Mouse (Mus musculus) liver (tissue): ENCODE measurements at regions not wholly inside any gene's neighbourhood (a gene's known extent, or its start where the extent isn't known, plus 50 kb on each side); places are given as distances from the start of the nearest gene placed in this dataset.
A peak's percentile ranks its signal among the peaks of the same experiment; 100 is the strongest.

Experiments
- DNase-seq: peaks from one replicate; pipeline ENCODE4 v3.0.0-alpha.2; 2020; ENCODE audit warnings: mixed read lengths

DNA sequence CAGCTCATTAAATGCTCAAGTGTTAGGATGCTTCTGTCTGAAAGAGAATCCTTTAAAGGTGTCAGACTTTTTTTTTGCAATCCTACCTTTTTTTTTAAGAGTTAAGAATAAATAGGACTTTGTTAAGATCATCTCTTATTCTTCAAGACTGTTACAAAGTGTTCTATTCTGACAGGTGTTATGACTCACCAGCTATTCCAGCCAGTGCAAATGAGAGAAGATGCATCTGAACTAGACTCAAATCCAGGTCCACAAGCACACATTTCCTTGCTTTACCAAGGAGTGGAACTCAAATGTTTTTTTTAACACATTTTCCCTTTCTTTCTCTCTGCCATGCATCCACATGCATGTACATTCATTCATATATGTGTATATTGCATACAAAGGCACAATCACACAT is 98.4 kb upstream of the Atp10a start:
- DNase-seq, result no peak

DNA sequence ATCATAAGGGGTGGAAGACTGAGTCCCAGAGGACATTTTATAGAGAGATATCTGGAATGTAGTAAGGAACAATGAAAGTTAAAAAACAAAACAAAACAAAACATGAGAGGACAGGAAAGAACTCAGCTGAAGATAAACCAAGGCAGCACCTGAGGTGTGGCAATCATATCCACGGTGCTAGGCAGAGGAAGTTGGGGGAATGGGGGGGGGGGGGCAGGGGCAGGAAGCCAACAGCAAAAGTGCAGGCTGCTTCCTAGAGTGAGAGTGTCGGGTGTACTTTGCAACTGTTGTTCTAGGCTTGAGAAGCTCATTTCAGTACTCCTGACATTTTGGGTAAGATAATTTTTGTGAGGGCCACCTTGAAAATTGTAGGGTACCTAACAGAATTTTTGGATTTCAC is 87.2 kb upstream of the Atp10a start:
- no peak for DNase-seq

DNA sequence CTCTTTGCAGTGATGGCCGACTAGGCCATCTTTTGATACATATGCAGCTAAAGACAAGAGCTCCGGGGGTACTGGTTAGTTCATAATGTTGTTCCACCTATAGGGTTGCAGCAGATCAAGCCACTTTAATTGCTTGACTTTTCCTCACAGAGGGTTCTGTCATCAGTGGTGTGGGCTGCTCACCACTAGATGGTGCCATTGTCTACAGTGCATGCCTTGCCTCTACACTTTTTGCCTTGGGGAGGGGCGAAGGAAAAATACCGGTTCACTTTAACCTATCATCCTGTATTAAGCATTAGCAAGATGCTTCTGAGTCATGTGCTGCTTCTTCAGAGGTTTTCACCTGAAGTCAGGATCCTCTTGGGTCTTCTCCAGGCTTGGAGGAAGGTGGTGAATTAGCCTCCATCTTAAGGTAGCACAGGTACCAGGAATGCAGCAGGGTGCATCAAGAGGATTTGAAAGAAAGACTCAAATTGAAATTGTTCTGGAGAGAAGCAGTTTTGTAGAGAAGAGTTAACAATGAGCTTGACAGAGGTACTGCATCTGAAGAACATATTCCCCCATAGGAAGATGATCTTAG is 71.6 kb upstream of the Atp10a start:
- DNase-seq, result peak; percentile 33

DNA sequence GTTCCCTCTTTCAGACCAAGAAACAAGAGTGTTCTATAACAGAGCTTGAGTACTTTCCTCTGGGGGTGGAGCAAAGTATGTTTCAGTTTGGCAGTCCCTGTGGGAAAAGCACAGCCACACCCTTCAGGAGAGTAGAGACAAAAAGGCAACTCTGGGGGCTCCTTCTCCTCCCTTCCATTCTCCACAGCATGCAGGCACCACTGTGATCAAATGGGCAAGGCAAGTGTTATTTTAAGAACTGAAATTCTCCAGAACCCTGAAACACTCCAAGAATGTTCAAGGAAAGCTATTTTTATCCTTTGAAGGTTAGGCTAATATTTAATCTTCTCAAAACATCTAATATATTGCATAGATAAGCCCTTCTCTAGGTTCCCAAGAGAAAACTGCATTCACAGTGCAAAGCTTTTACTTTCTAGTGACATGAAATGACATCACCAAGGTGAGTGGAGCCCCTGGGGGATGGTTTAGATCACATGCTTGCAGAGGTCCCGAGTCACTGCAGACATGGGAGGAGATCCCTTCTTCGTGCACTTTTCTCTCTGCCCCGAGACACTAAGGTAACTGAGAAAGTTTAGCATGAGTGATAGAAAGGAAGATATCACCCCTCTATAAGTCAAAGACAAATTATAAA is 70.2 kb upstream of the Atp10a start:
- DNase-seq, result no peak

DNA sequence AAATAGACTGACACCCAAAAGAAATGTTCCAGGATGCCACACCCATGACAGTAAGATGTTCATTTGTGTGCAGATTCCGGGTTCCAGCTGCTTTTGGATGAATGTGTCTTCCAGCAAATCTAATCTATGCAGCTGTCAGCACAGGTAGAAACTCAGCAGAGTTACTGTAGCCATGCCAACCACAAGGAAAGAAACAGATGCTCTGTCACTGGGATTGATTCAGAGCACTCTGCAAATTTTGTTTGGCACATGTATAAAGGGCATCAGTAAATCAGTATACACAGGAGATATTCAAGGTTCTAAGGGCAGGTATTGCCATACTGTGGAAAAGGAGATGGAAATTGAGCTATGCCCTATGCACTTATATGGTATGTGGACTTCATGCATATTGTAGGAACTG is 60.0 kb upstream of the Atp10a start:
- DNase-seq, result no peak
